Mouse (Mus musculus) G1E (cell line): ENCODE measurements around the gene Gabbr2. TPM values are rescaled to one million over a fixed set of nuclear protein-coding genes. Genes with fewer than 3 reads are reported as not detected.

Source experiments
- ATAC-seq: 2 replicates; pipeline ENCODE4 v1.8.0; 2016; ENCODE audit warnings: mild to moderate bottlenecking; ENCODE audit not compliant: insufficient number of reproducible peaks, poor library complexity, low FRiP score, severe bottlenecking; ENCODE audit errors: extremely low read depth
- DNase-seq: peaks from one replicate; pipeline ENCODE4 v3.0.0; 2012; ENCODE audit warnings: low spot score
- H3K27me3 ChIP-seq: 2 replicates; pipeline ENCODE4 v1.6.1; 2012; ENCODE audit warnings: mild to moderate bottlenecking, low read length, inconsistent platforms; ENCODE audit not compliant: insufficient read depth
- H3K36me3 ChIP-seq: replicated peaks from 2 replicates; pipeline ENCODE3; 2012; ENCODE audit warnings: mild to moderate bottlenecking, inconsistent platforms
- H3K4me1 ChIP-seq: 2 replicates; pipeline ENCODE4 v1.6.1; 2012; ENCODE audit warnings: low read depth, low read length, inconsistent platforms, mixed read lengths; ENCODE audit not compliant: insufficient read depth
- H3K4me3 ChIP-seq: 2 replicates; pipeline ENCODE4 v1.5.1; 2012; ENCODE audit warnings: low read depth, mild to moderate bottlenecking, inconsistent platforms, low read length, moderate library complexity, mixed read lengths
- H3K9me3 ChIP-seq: replicated peaks from 2 replicates; pipeline ENCODE4 v1.6.1; 2012; ENCODE audit warnings: inconsistent platforms
- CTCF ChIP-seq: IDR thresholded peaks from 2 replicates; pipeline ENCODE4 v1.5.1; 2012; ENCODE audit warnings: low read depth, low read length, inconsistent platforms, mixed read lengths
- GATA1 ChIP-seq: IDR thresholded peaks from 2 replicates; pipeline ENCODE4 v1.6.1; 2012; ENCODE audit warnings: borderline replicate concordance, low read length, inconsistent platforms, mixed read lengths
- GATA2 ChIP-seq: IDR thresholded peaks from 2 replicates; pipeline ENCODE4 v1.6.1; 2012; ENCODE audit warnings: low read depth, low read length, inconsistent platforms, borderline replicate concordance
- POLR2AphosphoS5 ChIP-seq: IDR thresholded peaks from 2 replicates; pipeline ENCODE4 v1.6.1; 2012; ENCODE audit warnings: low read depth, low read length, inconsistent platforms; ENCODE audit not compliant: insufficient replicate concordance
- TAL1 ChIP-seq: conservative IDR thresholded peaks from 2 replicates; pipeline ENCODE4 v1.6.1; 2012; ENCODE audit warnings: low read depth, low read length, inconsistent platforms, mixed read lengths
- polyA plus RNA-seq: library from polyadenylated mRNA; stranded (reverse); fragments of >175 nt; gene quantifications from 2 replicates; pipeline ENCODE4 v1.2.3, GENCODE M21; 2012
- total RNA-seq, 2 experiments: library from RNA; stranded (forward) in 1 of 2; stranded (reverse) in 1 of 2; fragments of 200-1000 nt in 1 of 2; fragments of >200 nt in 1 of 2; fragmentation: Nextera tagmentation in 1 of 2; gene quantifications; 2 replicates each; pipeline ENCODE4 v1.2.3; 2014 to 2017

The Gabbr2 gene
- total and polyA plus RNA-seq, 3 experiments: 0.05 TPM; not detected in 2

DNA sequence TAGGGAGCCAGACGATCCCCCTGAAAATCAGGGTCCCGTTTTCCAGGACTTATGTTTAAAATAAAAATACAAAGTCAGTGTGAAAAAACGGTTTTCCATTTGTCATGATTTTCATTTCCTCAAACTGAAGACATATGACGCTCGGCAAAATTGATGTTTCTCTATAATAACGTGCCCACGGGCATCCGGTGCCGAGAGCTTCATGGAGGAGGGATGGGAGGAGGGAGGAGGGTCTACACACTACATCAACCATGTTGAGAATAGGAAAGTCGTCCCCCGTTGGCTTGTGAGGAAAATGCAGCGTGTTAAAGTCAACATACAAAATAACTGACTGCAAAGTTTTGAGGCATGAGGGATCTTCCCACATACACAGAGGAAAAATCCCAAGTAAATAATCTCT is 75.7 kb downstream of the Gabbr2 start:
- ATAC-seq (no peak), DNase-seq (no peak)
- H3K36me3 ChIP-seq: no peaks in the 10 kb centered on the region
- no peak for TF ChIP-seq CTCF
- no peak for TF ChIP-seq POLR2AphosphoS5
- TF ChIP-seq TAL1: no peak
- TF ChIP-seq GATA1: no peak
- TF ChIP-seq GATA2: no peak
- no peaks in the 10 kb centered on the region for H3K4me1 ChIP-seq
- H3K4me3 ChIP-seq: no peak overlapping the region
- H3K27me3 ChIP-seq: no peaks in the 10 kb centered on the region
- peaks cover 84% of the 10 kb centered on the region for H3K9me3 ChIP-seq

DNA sequence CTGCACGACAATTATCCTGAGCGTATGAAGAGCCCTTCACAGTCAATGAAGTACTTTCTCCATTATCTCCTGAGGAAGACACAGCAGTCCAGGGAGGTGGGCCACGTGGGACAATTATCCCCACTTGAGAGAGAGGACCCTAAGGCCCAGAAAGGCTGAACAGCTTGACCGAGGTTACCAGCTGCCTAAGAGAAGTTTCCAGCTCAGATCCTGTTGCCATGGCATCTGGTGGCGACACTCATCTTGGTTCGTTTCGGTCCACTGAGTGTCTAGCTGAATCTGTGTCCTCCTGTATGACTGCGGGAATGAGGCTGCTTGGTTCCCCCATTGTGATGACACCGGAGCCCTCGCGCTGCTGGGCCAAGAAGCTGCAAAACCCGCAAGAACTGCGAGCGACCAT is 76.2 kb downstream of the Gabbr2 start:
- no peak for ATAC-seq
- peaks cover 84% of the 10 kb centered on the region for H3K9me3 ChIP-seq

GRCm38 (mm10) chr4:46914606-46915005 is 77.1 kb downstream of the Gabbr2 start:
- TF ChIP-seq GATA1 (no peak), CTCF (no peak), GATA2 (no peak), TAL1 (no peak), POLR2AphosphoS5 (no peak)
- no peak overlapping the region for H3K4me3 ChIP-seq
- H3K36me3 ChIP-seq: no peaks in the 10 kb centered on the region
- peaks cover 80% of the 10 kb centered on the region for H3K9me3 ChIP-seq
- DNase-seq: no peak
- no peaks in the 10 kb centered on the region for H3K4me1 ChIP-seq
- no peak for ATAC-seq
- no peaks in the 10 kb centered on the region for H3K27me3 ChIP-seq

More for the DNA sequence above, 76.2 kb downstream of the Gabbr2 start:
- no peaks in the 10 kb centered on the region for H3K36me3 ChIP-seq
- TF ChIP-seq CTCF: no peak
- TF ChIP-seq POLR2AphosphoS5: no peak
- TF ChIP-seq GATA1: no peak
- no peak for TF ChIP-seq TAL1
- no peak for TF ChIP-seq GATA2
- H3K4me3 ChIP-seq: no peak overlapping the region
- no peaks in the 10 kb centered on the region for H3K4me1 ChIP-seq
- no peaks in the 10 kb centered on the region for H3K27me3 ChIP-seq
- no peak for DNase-seq

- ATAC-seq: no peak
- Histone ChIP-seq H3K36me3 (no peaks in the 10 kb centered on the region), H3K4me1 (no peaks in the 10 kb centered on the region), H3K27me3 (no peaks in the 10 kb centered on the region), H3K9me3 (peaks cover 73% of the 10 kb centered on the region), H3K4me3 (no peak overlapping the region)
- no peak for DNase-seq
- TF ChIP-seq CTCF (no peak), POLR2AphosphoS5 (no peak), GATA2 (no peak), GATA1 (no peak), TAL1 (no peak)
Observed at GRCm38 (mm10) chr4:46906036-46906691, 85.5 kb downstream of the Gabbr2 start.

DNA sequence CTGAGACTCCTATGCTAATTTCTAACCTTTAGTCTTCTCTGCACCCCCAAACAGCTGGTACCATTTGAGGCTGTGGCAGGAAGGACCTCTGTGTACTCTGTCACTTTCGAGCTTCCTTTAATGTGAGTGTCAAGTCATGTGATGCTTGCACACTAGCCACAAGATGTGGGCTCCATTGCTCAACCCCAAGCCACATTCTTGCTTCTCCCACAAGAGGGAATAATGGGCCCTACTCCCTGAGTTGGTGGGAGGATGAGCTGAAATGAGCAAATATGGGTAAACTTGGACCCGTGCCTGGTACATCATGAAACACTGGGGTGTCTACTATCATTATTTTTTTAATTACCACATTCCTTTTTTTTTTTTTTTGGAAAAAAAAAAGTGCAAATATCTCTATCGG is 86.5 kb downstream of the Gabbr2 start:
- no peaks in the 10 kb centered on the region for H3K27me3 ChIP-seq

GRCm38 (mm10) chr4:46904129-46904528 is 87.5 kb downstream of the Gabbr2 start:
- DNase-seq (no peak), ATAC-seq (no peak)
- TF ChIP-seq CTCF: no peak
- no peak for TF ChIP-seq GATA2
- no peak for TF ChIP-seq GATA1
- no peak for TF ChIP-seq TAL1
- no peak for TF ChIP-seq POLR2AphosphoS5
- Histone ChIP-seq H3K4me1 (no peaks in the 10 kb centered on the region), H3K4me3 (no peak overlapping the region), H3K27me3 (no peaks in the 10 kb centered on the region), H3K36me3 (no peaks in the 10 kb centered on the region), H3K9me3 (peaks cover 74% of the 10 kb centered on the region)

More for the DNA sequence above, 86.5 kb downstream of the Gabbr2 start:
- ATAC-seq: no peak
- TF ChIP-seq TAL1 (no peak), GATA2 (no peak), CTCF (no peak), POLR2AphosphoS5 (no peak), GATA1 (no peak)
- no peaks in the 10 kb centered on the region for H3K36me3 ChIP-seq
- no peaks in the 10 kb centered on the region for H3K4me1 ChIP-seq
- no peak overlapping the region for H3K4me3 ChIP-seq
- H3K9me3 ChIP-seq: peaks cover 72% of the 10 kb centered on the region
- no peak for DNase-seq
